Mouse (Mus musculus) layer of hippocampus, adult 2 months (tissue): ENCODE data around the gene Faim2. TPM values are rescaled to one million over a fixed set of nuclear protein-coding genes. Genes with fewer than 3 reads are reported as not detected.

Experiments
- DNase-seq, 2 experiments: peaks; one replicate each; pipeline ENCODE4 v3.0.0; 2022; ENCODE audit warnings: low spot score in 2 of 2
- H3K27ac ChIP-seq: fragments of 200-600 bp; 2 replicates; pipeline ENCODE4 v1.8.1; 2022
- H3K4me3 ChIP-seq: fragments of 200-600 bp; 2 replicates; pipeline ENCODE4 v1.8.1; 2022; ENCODE audit warnings: mild to moderate bottlenecking
- CTCF ChIP-seq: fragments of 200-600 bp; conservative IDR thresholded peaks from 2 replicates; pipeline ENCODE4 v1.8.1; 2022; ENCODE audit warnings: antibody characterized with exemption, mild to moderate bottlenecking, moderate library complexity
- long read RNA-seq, 2 experiments: library from polyadenylated mRNA; stranded (forward); transcript quantifications; one replicate each; pipeline ENCODE4 v2.0.0; 2021; ENCODE audit warnings: borderline mapping rate in 2 of 2
- total RNA-seq, 2 experiments: library from RNA; stranded (reverse); gene quantifications; 2 replicates each; pipeline ENCODE4 v1.2.3; 2021

The Faim2 gene
- total RNA-seq: 100 to 1,000 TPM; 394 to 431 TPM
- long read RNA-seq, experiment 1, full-length matches to known transcripts: 305 of 383 reads
- long read RNA-seq, experiment 1, partial matches to known transcripts: 12 of 383 reads
- long read RNA-seq, experiment 1, other reads (novel, unspliced or antisense): 66 of 383 reads
- long read RNA-seq, experiment 2, full-length matches to known transcripts: 414 of 508 reads
- long read RNA-seq, experiment 2, partial matches to known transcripts: 12 of 508 reads
- long read RNA-seq, experiment 2, other reads (novel, unspliced or antisense): 82 of 508 reads

DNA sequence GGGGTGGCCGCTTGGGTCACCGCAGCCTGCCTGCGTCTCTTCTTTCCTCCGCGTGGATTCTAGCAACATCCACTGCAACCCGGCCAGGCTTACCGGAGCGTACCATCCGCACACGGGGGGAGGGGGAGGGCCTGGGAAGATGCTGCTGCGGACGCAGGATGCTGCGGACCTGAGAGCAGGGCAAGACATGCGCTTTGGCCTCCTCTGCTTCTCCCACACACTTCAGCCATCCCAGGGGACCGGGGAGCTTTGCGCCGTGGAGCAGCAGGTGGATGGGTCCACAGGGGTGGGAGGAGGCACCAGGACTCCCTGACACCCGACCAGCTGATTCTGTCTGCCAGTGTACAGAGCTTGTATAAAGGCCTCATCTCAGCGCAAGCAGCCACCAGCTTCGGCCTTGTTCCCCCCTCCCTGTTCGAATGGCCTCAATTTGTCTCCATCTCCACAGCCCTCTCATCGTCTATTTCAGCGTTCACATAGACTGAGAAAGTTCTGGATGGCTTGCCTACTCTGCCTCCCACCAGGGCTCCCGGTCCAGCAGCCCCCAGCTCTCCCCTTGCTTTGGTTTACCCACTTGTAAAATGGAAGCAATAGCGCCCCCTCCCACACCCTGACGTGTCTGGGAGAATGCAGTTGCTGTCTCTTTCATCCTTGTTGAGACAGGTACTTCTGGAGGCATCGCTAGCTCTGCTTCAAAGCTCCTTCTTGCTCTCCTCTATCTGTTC, at the start of gene Faim2:
Gene Faim2, minus strand, starts transcription at position 537 of the 725 bp plus-strand sequence.
- peak within 1 kb of the TSS; percentile 99 for H3K27ac ChIP-seq
- peak within 1 kb of the TSS; percentile 75 for H3K4me3 ChIP-seq
- TF ChIP-seq CTCF: peak; percentile 63
- peak; percentile 72 to 76 for DNase-seq

DNA sequence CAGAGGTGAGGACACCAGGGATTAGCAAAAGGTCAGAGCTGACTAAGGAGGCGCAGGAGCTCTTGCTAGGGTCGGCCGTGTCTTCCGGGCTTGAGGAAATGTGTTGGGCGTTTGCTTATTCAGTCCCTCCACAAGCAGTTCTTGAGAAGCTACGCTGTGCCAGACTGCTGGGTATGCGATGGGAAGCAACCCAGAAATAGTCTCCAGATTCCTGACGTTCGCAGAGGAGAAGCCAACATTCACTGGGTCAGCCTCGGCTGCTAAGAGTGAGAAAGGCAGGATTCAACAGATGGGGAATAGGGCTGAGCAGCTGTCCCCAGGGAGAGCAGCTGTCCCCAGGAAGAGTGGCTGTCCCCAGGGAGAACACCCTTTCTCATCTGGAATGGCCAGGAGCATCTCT, 41.2 kb upstream of the Faim2 start:
- no peak overlapping the region for H3K4me3 ChIP-seq
- no peak for TF ChIP-seq CTCF
- DNase-seq: no peak
- H3K27ac ChIP-seq: no peak overlapping the region

GRCm38 (mm10) chr15:99568682-99569081, 40.7 kb upstream of the Faim2 start:
- H3K27ac ChIP-seq: no peak overlapping the region
- no peak for TF ChIP-seq CTCF

DNA sequence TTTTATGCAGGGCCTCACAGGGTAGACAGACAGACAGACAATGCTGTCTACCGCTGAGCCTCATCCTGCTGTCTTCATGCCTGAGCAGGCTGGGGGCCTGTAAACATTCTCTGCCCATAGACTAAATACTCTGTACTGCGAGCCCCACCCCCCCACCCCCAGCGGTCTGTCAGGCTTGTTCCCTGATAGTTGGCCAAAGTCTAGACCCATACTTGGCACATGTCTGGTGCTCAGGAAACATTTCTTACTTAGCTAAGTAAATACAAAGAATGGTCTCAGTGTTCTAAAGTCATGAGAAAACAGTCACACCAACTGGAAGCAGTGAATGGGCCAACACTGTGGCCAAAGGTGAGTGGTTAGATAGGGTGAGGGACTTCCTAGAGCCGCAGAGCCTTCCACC, 39.4 kb upstream of the Faim2 start:
- no peak for TF ChIP-seq CTCF
- no peak overlapping the region for H3K4me3 ChIP-seq
- no peak for DNase-seq
- no peak overlapping the region for H3K27ac ChIP-seq

More at GRCm38 (mm10) chr15:99568682-99569081, 40.7 kb upstream of the Faim2 start:
- H3K4me3 ChIP-seq: no peak overlapping the region
- no peak for DNase-seq

- Histone ChIP-seq H3K4me3 (no peak overlapping the region), H3K27ac (no peak overlapping the region)
- no peak for DNase-seq
- TF ChIP-seq CTCF: no peak
Observed at GRCm38 (mm10) chr15:99560246-99560645, 32.3 kb upstream of the Faim2 start.

- no peak overlapping the region for H3K4me3 ChIP-seq
- no peak overlapping the region for H3K27ac ChIP-seq
- TF ChIP-seq CTCF: peak; percentile 32; the same call in 1 of the 2 replicates
- DNase-seq: no peak
Observed at GRCm38 (mm10) chr15:99558947-99559346, 31.0 kb upstream of the Faim2 start.

DNA sequence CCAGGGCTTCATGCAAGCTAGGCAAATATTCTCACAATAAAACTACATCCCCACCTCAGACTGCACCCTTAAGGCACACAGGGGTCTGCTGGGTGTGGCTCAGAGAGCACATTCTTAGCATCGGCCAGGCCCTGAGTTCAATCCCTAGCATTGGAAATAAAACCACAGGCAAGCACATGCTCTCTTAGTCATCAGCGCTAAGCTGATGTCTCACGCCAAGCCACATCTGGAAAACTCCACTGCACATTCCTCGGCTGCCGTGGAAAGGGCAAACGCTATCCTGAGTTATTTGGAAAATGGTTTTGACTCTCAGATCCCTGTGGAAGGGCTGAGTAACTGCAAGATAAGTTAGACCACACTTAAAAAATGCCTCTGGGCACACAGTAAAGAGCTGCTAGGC, 25.8 kb upstream of the Faim2 start:
- TF ChIP-seq CTCF: no peak
- H3K27ac ChIP-seq: no peak overlapping the region
- no peak for DNase-seq
- no peak overlapping the region for H3K4me3 ChIP-seq

GRCm38 (mm10) chr15:99549901-99550300, 21.9 kb upstream of the Faim2 start:
- no peak overlapping the region for H3K27ac ChIP-seq
- no peak overlapping the region for H3K4me3 ChIP-seq
- TF ChIP-seq CTCF: no peak
- DNase-seq: no peak

DNA sequence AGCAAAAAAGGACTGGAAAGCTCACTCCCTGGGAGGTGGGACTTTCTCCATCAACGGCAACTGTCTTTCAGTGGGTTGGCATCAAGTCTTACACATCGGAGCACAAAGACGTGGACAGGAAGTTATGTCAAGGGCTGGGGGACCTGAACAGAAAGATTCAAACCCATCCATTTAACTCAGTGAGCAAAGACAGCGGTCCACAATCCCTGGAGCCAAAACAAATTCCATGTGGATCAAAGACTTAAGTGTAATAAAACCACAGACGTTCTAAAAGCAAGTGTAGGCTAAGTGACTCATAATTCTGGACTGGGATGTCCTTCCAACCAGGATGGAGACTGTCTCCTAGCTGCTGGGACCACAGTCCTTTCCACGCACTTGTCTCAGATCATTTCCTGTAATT, 19.8 kb upstream of the Faim2 start:
- no peak for DNase-seq

GRCm38 (mm10) chr15:99546596-99546995, 18.6 kb upstream of the Faim2 start:
- Histone ChIP-seq H3K27ac (no peak overlapping the region), H3K4me3 (no peak overlapping the region)
- no peak for TF ChIP-seq CTCF
- no peak for DNase-seq

More for the DNA sequence above, 19.8 kb upstream of the Faim2 start:
- Histone ChIP-seq H3K4me3 (no peak overlapping the region), H3K27ac (no peak overlapping the region)
- no peak for TF ChIP-seq CTCF

DNA sequence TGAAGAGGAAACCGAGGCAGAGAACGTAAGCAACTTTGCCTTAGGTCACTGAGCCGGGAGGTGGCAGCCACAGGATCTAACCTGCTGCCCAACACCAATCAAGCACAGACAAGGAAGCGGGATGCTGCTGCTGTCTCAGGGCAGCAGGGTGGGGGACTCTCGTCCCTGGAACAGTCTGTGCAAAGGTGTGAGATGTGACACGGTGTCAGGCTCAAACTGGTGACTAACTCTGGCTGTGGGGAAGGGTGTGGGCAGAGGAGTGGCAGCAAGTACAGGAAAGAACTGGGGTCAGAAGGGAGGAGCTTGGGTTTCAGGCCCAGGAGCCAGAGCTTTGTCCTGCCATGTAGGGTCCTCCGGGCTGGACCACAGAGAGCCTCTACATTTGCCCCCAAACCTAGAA, 16.1 kb upstream of the Faim2 start:
- TF ChIP-seq CTCF: no peak
- Histone ChIP-seq H3K27ac (no peak overlapping the region), H3K4me3 (no peak overlapping the region)
- DNase-seq: no peak

DNA sequence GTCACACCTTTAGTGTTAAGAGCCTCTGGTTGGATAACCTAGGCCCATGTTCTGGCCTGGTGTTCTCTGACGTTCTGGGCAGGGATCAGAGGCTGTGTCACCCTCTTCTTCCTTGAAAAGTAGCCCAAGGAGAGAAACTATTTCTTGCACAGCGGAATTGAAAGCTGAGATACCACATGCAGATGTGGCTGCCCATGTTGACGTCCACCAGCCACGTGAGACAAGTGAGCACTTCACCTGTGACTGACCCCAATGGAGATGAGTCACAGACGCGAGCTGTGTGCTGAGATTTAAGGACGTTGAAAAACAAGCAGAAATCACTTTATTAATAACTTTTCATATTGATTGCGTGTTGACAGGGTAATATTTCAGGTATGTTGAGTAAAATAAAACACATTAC, 11.9 kb upstream of the Faim2 start:
- TF ChIP-seq CTCF: no peak
- Histone ChIP-seq H3K27ac (no peak overlapping the region), H3K4me3 (no peak overlapping the region)
- DNase-seq: no peak

DNA sequence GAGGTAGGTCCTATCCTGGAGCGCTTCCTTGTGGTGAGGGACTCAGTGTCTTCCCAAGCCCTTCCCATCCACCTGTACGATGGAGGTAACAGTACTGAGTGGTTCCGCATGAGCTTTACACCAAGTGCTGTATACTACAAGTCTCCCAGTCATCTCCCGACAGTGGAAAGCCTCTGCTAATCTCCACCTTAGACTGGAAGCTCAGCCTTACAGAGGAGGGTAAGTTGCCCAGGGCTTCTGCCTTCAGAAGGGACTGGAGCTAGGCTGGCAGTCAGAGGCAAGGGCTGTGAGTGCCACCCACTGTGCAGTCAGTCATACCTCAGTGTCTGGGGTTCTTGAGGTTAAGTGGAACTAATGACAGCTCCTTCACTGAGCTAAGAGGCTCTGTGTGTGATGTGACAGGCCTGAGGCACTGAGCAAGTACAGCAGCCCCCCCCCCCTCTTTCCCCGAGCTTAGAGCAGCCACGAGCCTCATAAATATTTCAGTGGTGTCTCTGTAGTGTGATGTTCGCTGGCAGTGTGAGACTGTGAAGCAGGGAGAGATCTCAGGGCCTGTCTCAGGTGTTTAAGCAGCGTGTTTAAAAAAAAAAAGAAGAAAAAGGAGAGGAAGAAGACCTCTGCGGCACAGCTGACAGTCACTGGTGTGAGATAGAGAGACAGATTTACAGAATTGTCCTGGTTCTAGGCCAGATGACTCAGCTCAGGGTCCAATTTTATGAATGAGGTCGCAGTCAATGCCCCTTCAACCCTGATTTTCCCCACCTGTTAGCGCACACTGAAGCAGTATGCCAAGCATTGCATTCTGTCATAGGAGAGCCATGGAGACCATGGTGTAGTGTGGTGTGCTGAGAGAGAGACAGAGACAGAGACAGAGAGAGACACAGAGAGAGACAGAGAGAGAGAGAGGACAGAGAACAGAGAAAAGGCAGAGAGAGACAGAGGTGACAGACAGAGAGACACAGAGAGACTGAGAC, 9.2 kb upstream of the Faim2 start:
- no peak for DNase-seq
- no peak overlapping the region for H3K4me3 ChIP-seq
- no peak overlapping the region for H3K27ac ChIP-seq
- TF ChIP-seq CTCF: no peak
